Mouse (Mus musculus) hindbrain, postnatal 0 days (tissue): ENCODE measurements around the gene Atp2a3. TPM values are rescaled to one million over a fixed set of nuclear protein-coding genes. Genes with fewer than 3 reads are reported as not detected.

Source experiments
- ATAC-seq: fragments of 200-750 bp; cut with Nextera tagmentation; 2 replicates; pipeline ENCODE4 v1.8.0; 2017; ENCODE audit warnings: mild to moderate bottlenecking, moderate TSS enrichment, moderate library complexity
- DNase-seq: peaks from one replicate; pipeline ENCODE4 v3.0.0-alpha.2; 2015; ENCODE audit warnings: low spot score
- H3K27ac ChIP-seq: fragments of 300-500 bp; sonication (generic); 2 replicates; pipeline ENCODE4 v1.5.1; 2014; ENCODE audit warnings: mild to moderate bottlenecking
- H3K27me3 ChIP-seq: fragments of 300-500 bp; sonication (generic); 2 replicates; pipeline ENCODE4 v1.6.1; 2014; ENCODE audit warnings: low read length, mixed read lengths; ENCODE audit not compliant: insufficient read depth
- H3K36me3 ChIP-seq: fragments of 300-500 bp; sonication (generic); 2 replicates; pipeline ENCODE4 v1.6.1; 2014; ENCODE audit warnings: low read length, mixed read lengths; ENCODE audit not compliant: insufficient read depth
- H3K4me1 ChIP-seq: fragments of 300-500 bp; sonication (generic); 2 replicates; pipeline ENCODE4 v1.6.1; 2014; ENCODE audit warnings: antibody characterized with exemption, low read length, mixed read lengths; ENCODE audit not compliant: insufficient read depth
- H3K4me2 ChIP-seq: fragments of 300-500 bp; sonication (generic); 2 replicates; pipeline ENCODE4 v1.6.1; 2014; ENCODE audit warnings: low read depth, mild to moderate bottlenecking, low read length, moderate library complexity, mixed read lengths
- H3K4me3 ChIP-seq: fragments of 300-500 bp; sonication (generic); 2 replicates; pipeline ENCODE4 v1.5.1; 2014; ENCODE audit warnings: low read length
- H3K9ac ChIP-seq: fragments of 300-500 bp; sonication (generic); replicated peaks from 2 replicates; pipeline ENCODE4 v1.6.1; 2014; ENCODE audit warnings: mild to moderate bottlenecking, low read length, moderate library complexity, mixed read lengths
- H3K9me3 ChIP-seq: fragments of 300-500 bp; sonication (generic); 2 replicates; pipeline ENCODE4 v1.6.1; 2016; ENCODE audit warnings: low read length, mixed read lengths
- CTCF ChIP-seq: IDR thresholded peaks from 2 replicates; pipeline ENCODE4 v1.5.1; 2016; ENCODE audit warnings: antibody characterized with exemption, control low read depth, low read depth
- WGBS: fragments of 180-500 bp; shearing (Covaris S2); extraction: QIAGEN DNeasy Blood & Tissue Kit; methylation state at CpG from one replicate; pipeline ENCODE4 v1.1.7; 2014; 5-methylcytosine and 5-hydroxymethylcytosine counted together
- polyA plus RNA-seq: library from polyadenylated mRNA; unstranded; fragments of >200 nt; fragmentation: Nextera tagmentation; extraction: Ambion mirVana; gene quantifications from 2 replicates; pipeline ENCODE4 v1.2.1, GENCODE M21; 2015
- total RNA-seq: library from RNA; depleted of rRNA; stranded (reverse); fragments of >200 nt; gene quantifications from 2 replicates; pipeline ENCODE4 v1.2.3, GENCODE M21; 2014

The Atp2a3 gene
- total and polyA plus RNA-seq, 2 experiments from 2014 or later = 2.4 TPM

DNA sequence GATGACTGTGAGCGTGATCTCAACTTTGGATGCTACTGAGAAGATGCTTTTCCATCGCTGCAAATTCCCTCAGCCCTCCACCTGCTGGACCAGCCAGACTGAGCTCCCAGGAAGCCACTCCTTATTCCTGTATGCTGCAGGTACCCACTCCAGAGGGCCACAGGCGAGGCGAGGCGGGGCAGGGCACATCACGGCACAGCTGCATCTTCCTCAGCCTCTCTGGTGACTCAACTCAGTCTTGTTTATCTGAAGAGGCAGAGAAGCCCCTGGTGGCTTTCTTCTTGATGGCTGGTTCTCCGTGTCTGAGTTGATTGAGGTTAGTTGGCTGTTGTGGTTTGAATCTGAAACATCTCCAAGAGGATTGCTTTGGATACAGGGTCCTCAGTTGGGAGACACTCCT, 12.7 kb upstream of the Atp2a3 start:
- no peak for TF ChIP-seq CTCF
- Histone ChIP-seq H3K4me3 (no peak overlapping the region), H3K27ac (no peak overlapping the region), H3K4me1 (no peaks in the 10 kb centered on the region), H3K4me2 (no peak overlapping the region), H3K9ac (no peak overlapping the region), H3K36me3 (no peaks in the 10 kb centered on the region), H3K27me3 (no peaks in the 10 kb centered on the region), H3K9me3 (no peaks in the 10 kb centered on the region)
- no peak for ATAC-seq
- DNase-seq = no peak
- WGBS = 73% methylated on average over 7 of the region's 7 CpGs

GRCm38 (mm10) chr11:72951137-72952000, 9.6 kb upstream of the Atp2a3 start:
- no peak overlapping the region for H3K4me3 ChIP-seq
- no peaks in the 10 kb centered on the region for H3K9me3 ChIP-seq
- no peak overlapping the region for H3K9ac ChIP-seq
- H3K27ac ChIP-seq = no peak overlapping the region
- TF ChIP-seq CTCF = no peak
- H3K36me3 ChIP-seq = no peaks in the 10 kb centered on the region
- no peaks in the 10 kb centered on the region for H3K27me3 ChIP-seq
- H3K4me2 ChIP-seq = no peak overlapping the region
- no peak for DNase-seq
- no peak for ATAC-seq
- H3K4me1 ChIP-seq = no peaks in the 10 kb centered on the region
- WGBS = 62% methylated on average over 22 of the region's 22 CpGs

- no peaks in the 10 kb centered on the region for H3K36me3 ChIP-seq
- no peak overlapping the region for H3K4me2 ChIP-seq
- H3K9me3 ChIP-seq = no peaks in the 10 kb centered on the region
- no peak for TF ChIP-seq CTCF
- DNase-seq (no peak), ATAC-seq (no peak)
- no peak overlapping the region for H3K9ac ChIP-seq
- WGBS = 38% methylated on average over 3 of the region's 3 CpGs
- H3K4me3 ChIP-seq = no peak overlapping the region
- no peak overlapping the region; the same call in 1 of the 2 replicates for H3K27ac ChIP-seq
- H3K4me1 ChIP-seq = no peaks in the 10 kb centered on the region
- H3K27me3 ChIP-seq = no peaks in the 10 kb centered on the region
Observed at GRCm38 (mm10) chr11:72952226-72952625, 8.7 kb upstream of the Atp2a3 start.

DNA sequence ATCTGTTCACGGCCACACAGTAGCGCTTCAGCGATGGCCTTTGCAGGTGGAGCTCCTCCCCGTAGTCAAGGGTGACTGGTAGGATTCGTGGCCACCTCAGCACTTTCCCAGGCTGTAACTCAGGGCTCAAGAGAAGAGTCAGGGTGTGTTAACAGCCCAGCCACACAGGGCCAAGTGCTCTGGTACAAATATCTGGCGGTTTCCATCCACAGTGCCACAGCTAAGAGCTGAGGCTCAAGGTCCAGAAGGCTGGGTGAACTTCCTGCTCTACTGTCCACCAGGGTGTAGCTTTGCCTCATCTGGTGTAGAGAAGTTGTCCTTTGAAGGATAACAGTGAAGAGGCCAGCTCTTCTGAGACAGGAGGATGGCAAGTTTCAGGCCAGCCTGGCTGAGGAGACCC, 8.3 kb upstream of the Atp2a3 start:
- H3K36me3 ChIP-seq = no peaks in the 10 kb centered on the region
- no peak overlapping the region for H3K4me3 ChIP-seq
- no peak overlapping the region for H3K9ac ChIP-seq
- TF ChIP-seq CTCF = no peak
- H3K27me3 ChIP-seq = no peaks in the 10 kb centered on the region
- 87% methylated on average over 6 of the region's 6 CpGs for WGBS
- H3K4me1 ChIP-seq = no peaks in the 10 kb centered on the region
- H3K9me3 ChIP-seq = no peaks in the 10 kb centered on the region
- ATAC-seq = no peak
- no peak overlapping the region; the same call in 1 of the 2 replicates for H3K27ac ChIP-seq
- no peak for DNase-seq
- H3K4me2 ChIP-seq = no peak overlapping the region

- Histone ChIP-seq H3K36me3 (no peaks in the 10 kb centered on the region), H3K4me3 (no peak overlapping the region), H3K9ac (no peak overlapping the region), H3K4me1 (no peaks in the 10 kb centered on the region), H3K9me3 (no peaks in the 10 kb centered on the region), H3K4me2 (no peak overlapping the region), H3K27ac (no peak overlapping the region), H3K27me3 (no peaks in the 10 kb centered on the region)
- no peak for TF ChIP-seq CTCF
- WGBS = 50% methylated on average over 1 of the region's 1 CpGs
- no peak for ATAC-seq
- no peak for DNase-seq
Observed at GRCm38 (mm10) chr11:72953116-72953439, 7.9 kb upstream of the Atp2a3 start.

DNA sequence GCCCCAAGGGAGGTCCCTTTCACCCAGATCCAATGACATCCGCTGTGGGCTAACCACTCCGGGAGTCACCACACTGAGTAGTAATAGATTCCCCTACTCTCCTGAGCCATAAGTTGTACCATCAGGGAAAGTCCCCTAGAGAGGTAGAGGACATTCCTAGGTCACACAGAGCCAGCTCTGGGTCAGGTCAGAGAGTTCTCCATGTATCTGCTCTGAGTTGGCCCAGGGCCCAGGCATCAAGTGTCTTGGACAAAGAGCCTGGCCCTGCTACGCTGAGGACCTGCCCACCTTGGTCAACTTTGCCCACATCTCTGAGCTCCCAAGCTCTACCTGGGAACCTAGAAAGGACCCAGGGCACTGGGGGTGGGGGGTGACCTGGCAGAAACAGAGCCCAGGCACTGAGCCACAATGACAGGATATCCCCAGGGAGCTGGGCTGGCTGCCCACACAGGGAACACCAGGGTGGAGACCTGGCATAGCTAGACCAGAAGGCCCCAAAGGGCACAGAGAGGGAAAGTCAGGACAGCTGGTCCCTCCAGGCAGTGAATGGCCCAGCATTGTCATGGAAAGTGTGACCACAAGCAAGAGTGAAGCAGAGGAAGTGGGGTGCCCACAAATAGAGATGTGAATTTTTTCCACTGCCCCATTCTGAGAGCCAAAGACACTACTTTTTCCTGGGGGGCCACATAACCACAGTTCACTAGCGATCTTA, 7.4 kb upstream of the Atp2a3 start:
- no peaks in the 10 kb centered on the region for H3K4me1 ChIP-seq
- no peaks in the 10 kb centered on the region for H3K27me3 ChIP-seq
- no peak overlapping the region for H3K27ac ChIP-seq
- H3K4me2 ChIP-seq = no peak overlapping the region
- WGBS = 86% methylated on average over 4 of the region's 4 CpGs
- no peaks in the 10 kb centered on the region for H3K9me3 ChIP-seq
- no peak overlapping the region for H3K9ac ChIP-seq
- no peaks in the 10 kb centered on the region for H3K36me3 ChIP-seq
- DNase-seq (no peak), ATAC-seq (no peak)
- TF ChIP-seq CTCF = no peak
- no peak overlapping the region for H3K4me3 ChIP-seq

GRCm38 (mm10) chr11:72954216-72954615, 6.8 kb upstream of the Atp2a3 start:
- Histone ChIP-seq H3K9ac (no peak overlapping the region), H3K9me3 (no peaks in the 10 kb centered on the region), H3K4me1 (no peaks in the 10 kb centered on the region), H3K4me2 (no peak overlapping the region), H3K4me3 (no peak overlapping the region), H3K27ac (no peak overlapping the region), H3K36me3 (no peaks in the 10 kb centered on the region), H3K27me3 (peaks cover 2% of the 10 kb centered on the region; the same call in 1 of the 2 replicates)
- ATAC-seq (no peak), DNase-seq (no peak)
- TF ChIP-seq CTCF = no peak
- WGBS = 87% methylated on average over 4 of the region's 4 CpGs
